ENCODE assay signal across 22 mouse cellular contexts in the genomic region with DNA sequence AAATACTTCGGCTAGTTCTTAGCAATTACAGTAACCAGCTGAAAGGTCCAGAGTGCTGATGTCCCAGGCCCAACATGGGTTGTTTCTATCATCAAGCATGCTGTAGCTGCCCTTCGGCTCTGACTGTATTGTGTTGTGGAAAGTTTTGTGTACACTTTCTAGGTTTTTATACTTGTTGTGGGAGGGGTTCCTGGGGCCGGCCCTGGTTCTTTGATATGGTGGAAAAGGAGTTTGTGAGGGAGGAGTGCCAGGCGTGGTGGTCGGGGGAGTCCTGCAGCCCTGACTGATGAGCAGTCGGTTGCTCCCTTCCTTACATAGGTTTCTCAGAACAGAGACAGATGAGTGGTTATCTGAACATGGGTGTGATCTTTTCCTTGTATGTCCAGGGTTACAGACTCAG.
"Had no signal": no experiment of that assay in that cellular context is flagged by ENCODE, and none has a peak within 500 bp of the region (broad histone marks: within the 10 kb centered on the region; RNA-seq: fewer than 3 reads in every experiment).

No protein-coding gene starts in this region.

- H3K9me3 ChIP-seq: liver, embryonic 13.5 days; liver, embryonic 15.5 days; midbrain, embryonic 10.5 days; midbrain, embryonic 12.5 days; neural tube, embryonic 13.5 days; neural tube, embryonic 15.5 days; stomach, embryonic 15.5 days had no signal

- H3K4me1 ChIP-seq: liver, embryonic 13.5 days; midbrain, embryonic 10.5 days; midbrain, embryonic 12.5 days; neural tube, embryonic 13.5 days; neural tube, embryonic 15.5 days; stomach, embryonic 15.5 days had no signal

- H3K27ac ChIP-seq: liver, embryonic 13.5 days; liver, embryonic 15.5 days; midbrain, embryonic 10.5 days; midbrain, embryonic 12.5 days; neural tube, embryonic 13.5 days; neural tube, embryonic 15.5 days; stomach, embryonic 15.5 days; stomach, postnatal 0 days had no signal

- DNase-seq: liver, embryonic 13.5 days; lung, adult 18-20 months; lung, embryonic 14.5 days; lung, postnatal 10 days; lung, postnatal 4 days; midbrain, embryonic 14.5 days; retina, postnatal 1 day; right cerebral cortex, adult 18-20 months; right cerebral cortex, postnatal 25 days; right cerebral cortex, postnatal 4 days; thymus, adult 2 months; thymus, postnatal 25 days; thymus, postnatal 4 days had no signal

- H3K4me2 ChIP-seq: liver, embryonic 13.5 days; liver, embryonic 15.5 days; lung, embryonic 14.5 days; midbrain, embryonic 12.5 days; neural tube, embryonic 13.5 days; neural tube, embryonic 15.5 days; stomach, embryonic 15.5 days had no signal

- H3K27me3 ChIP-seq: liver, embryonic 13.5 days; liver, embryonic 15.5 days; midbrain, embryonic 12.5 days; neural tube, embryonic 13.5 days; neural tube, embryonic 15.5 days; stomach, embryonic 15.5 days had no signal

- ATAC-seq: midbrain, embryonic 16.5 days had no signal

- H3K9ac ChIP-seq: liver, embryonic 13.5 days; liver, embryonic 15.5 days; lung, embryonic 14.5 days; midbrain, embryonic 12.5 days; neural tube, embryonic 13.5 days; neural tube, embryonic 15.5 days; stomach, embryonic 15.5 days had no signal

- H3K4me3 ChIP-seq: liver, embryonic 13.5 days; liver, embryonic 15.5 days; midbrain, embryonic 10.5 days; midbrain, embryonic 12.5 days; myocyte; neural tube, embryonic 13.5 days; neural tube, embryonic 15.5 days; stomach, embryonic 15.5 days had no signal
